31 mouse cellular contexts compared by ENCODE assay signal in the genomic region with DNA sequence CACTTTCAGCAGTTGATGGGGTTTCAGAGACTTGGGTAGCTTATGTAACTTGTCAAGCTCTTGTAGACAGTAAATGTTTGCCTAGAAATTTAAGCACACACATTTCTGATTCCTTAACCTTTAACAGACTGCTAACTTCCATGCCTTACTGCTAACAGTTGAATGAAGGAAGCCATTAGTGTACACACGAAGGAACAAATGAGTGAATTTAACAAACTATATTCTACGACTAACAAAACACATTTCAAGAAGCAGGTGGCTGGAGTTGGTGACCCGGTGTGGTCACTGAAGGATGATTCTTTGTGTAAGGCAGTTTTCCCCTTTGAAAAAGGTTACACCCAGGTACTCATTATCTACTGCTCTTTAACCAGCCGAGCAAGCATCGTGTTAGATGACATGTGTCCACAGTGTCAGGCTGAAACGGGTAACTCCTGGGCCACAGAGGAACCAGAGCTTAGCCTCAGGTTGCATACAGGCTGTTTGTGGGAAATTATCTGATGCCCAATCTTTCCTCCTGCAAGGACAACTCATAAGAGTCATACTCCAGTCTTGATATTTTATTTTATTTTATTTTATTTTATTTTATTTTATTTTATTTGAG. TPM values are rescaled to one million over a fixed set of nuclear protein-coding genes. Genes with fewer than 3 reads are reported as not detected.
A peak's percentile ranks its signal among the peaks of the same experiment; 100 is the strongest.
DNase-seq lines count a peak whose midpoint lies in the region; ATAC-seq and TF ChIP-seq lines count a peak whose summit lies in the region.
"Had no signal": no experiment of that assay in that cellular context is flagged by ENCODE, and none has a peak within 500 bp of the region (broad histone marks: within the 10 kb centered on the region; RNA-seq: fewer than 3 reads in every experiment).

No protein-coding gene starts in this region.

- TF ChIP-seq CTCF in kidney, adult 2 months (conservative IDR thresholded peaks at IDR 0.05; ENCODE audit: insufficient read depth, insufficient read length, low read depth, low read length) = no peak
- no peak for TF ChIP-seq CTCF in lung, adult 2 months (IDR thresholded peaks at IDR 0.05; ENCODE audit: insufficient read depth, low read length)

- no peak for TF ChIP-seq POLR2A in kidney, adult 2 months (IDR thresholded peaks at IDR 0.05; ENCODE audit: low read depth, low read length)
- no peak for TF ChIP-seq POLR2A in lung, adult 2 months (IDR thresholded peaks at IDR 0.05; ENCODE audit: borderline replicate concordance, extremely low read depth, low read depth, low read length)

- H3K4me2 ChIP-seq in heart, embryonic 12.5 days = no peak overlapping the region
- no peak overlapping the region for H3K4me2 ChIP-seq in lung, embryonic 16.5 days (ENCODE audit: low read depth, low read length)
- H3K4me2 ChIP-seq: embryonic facial prominence, embryonic 13.5 days; hindbrain, embryonic 15.5 days; lung, embryonic 14.5 days; neural tube, embryonic 12.5 days had no signal

- peak overlapping the region; percentile 78 for H3K27ac ChIP-seq in heart, embryonic 12.5 days (ENCODE audit: poor library complexity, severe bottlenecking)
- peak overlapping the region; percentile 69; the same call in 1 of the 2 replicates for H3K27ac ChIP-seq in kidney, adult 2 months (ENCODE audit: insufficient read depth, low read depth, low read length)
- H3K27ac ChIP-seq in lung, embryonic 16.5 days (ENCODE audit: low read length) = no peak overlapping the region
- H3K27ac ChIP-seq: embryonic facial prominence, embryonic 13.5 days; hindbrain, embryonic 10.5 days; hindbrain, embryonic 15.5 days; liver, embryonic 14.5 days; midbrain, embryonic 10.5 days; neural tube, embryonic 12.5 days; stomach, postnatal 0 days had no signal

- H3K4me3 ChIP-seq in heart, embryonic 12.5 days = no peak overlapping the region
- H3K4me3 ChIP-seq in kidney, adult 2 months (ENCODE audit: insufficient read depth, low read depth, low read length) = no peak overlapping the region
- H3K4me3 ChIP-seq in lung, embryonic 16.5 days (ENCODE audit: low read length) = no peak overlapping the region
- H3K4me3 ChIP-seq in lung, adult 2 months (replicated peaks; ENCODE audit: extremely low read depth, low read depth, low read length) = no peak overlapping the region
- H3K4me3 ChIP-seq: embryonic facial prominence, embryonic 13.5 days; erythroblast, embryonic 14.5 days; hindbrain, embryonic 10.5 days; hindbrain, embryonic 15.5 days; midbrain, embryonic 10.5 days; myocyte; neural tube, embryonic 12.5 days had no signal

- no peak overlapping the region for H3K9ac ChIP-seq in heart, embryonic 12.5 days
- no peak overlapping the region for H3K9ac ChIP-seq in lung, embryonic 16.5 days (ENCODE audit: low read length)
- H3K9ac ChIP-seq: embryonic facial prominence, embryonic 13.5 days; hindbrain, embryonic 15.5 days; liver, embryonic 14.5 days; lung, embryonic 14.5 days; neural tube, embryonic 12.5 days had no signal

- no peak for ATAC-seq in heart, embryonic 12.5 days (ENCODE audit: insufficient number of reproducible peaks, low FRiP score)
- 0 out of 2 replicates have a peak, but pooled peaks have one; percentile 17 for ATAC-seq in lung, embryonic 16.5 days (ENCODE audit: low read depth)
- ATAC-seq: activated CD4-positive, CD25-positive, alpha-beta regulatory T cell, adult 4 months; forebrain, embryonic 16.5 days; inflammation-experienced regulatory T-cells, adult 6 months had no signal

- H3K9me3 ChIP-seq in heart, embryonic 12.5 days (replicated peaks) = 0 out of 2 replicates have a peak, but pooled peaks cover 4% of the 10 kb centered on the region
- peaks cover 2% of the 10 kb centered on the region; the same call in 1 of the 2 replicates for H3K9me3 ChIP-seq in lung, embryonic 16.5 days (ENCODE audit: control insufficient read depth, low read length)
- H3K9me3 ChIP-seq: embryonic facial prominence, embryonic 13.5 days; hindbrain, embryonic 10.5 days; hindbrain, embryonic 15.5 days; neural tube, embryonic 12.5 days had no signal

- peaks cover 41% of the 10 kb centered on the region for H3K4me1 ChIP-seq in heart, embryonic 12.5 days (replicated peaks)
- peaks cover 13% of the 10 kb centered on the region; the same call in 1 of the 2 replicates for H3K4me1 ChIP-seq in kidney, adult 2 months (ENCODE audit: control insufficient read depth, insufficient read depth, low read length)
- peaks cover 3% of the 10 kb centered on the region for H3K4me1 ChIP-seq in lung, embryonic 16.5 days (replicated peaks; ENCODE audit: control insufficient read depth, insufficient read depth, low read length)
- peaks cover 2% of the 10 kb centered on the region; the same call in 1 of the 2 replicates for H3K4me1 ChIP-seq in lung, adult 2 months (ENCODE audit: control insufficient read depth, insufficient read depth, low read length)
- H3K4me1 ChIP-seq: hindbrain, embryonic 15.5 days; midbrain, embryonic 10.5 days; neural tube, embryonic 12.5 days had no signal

- intact Hi-C loops in heart, postnatal 14 days (cut with DNase I) = no loop called here

- H3K27me3 ChIP-seq in heart, embryonic 12.5 days (replicated peaks) = no peaks in the 10 kb centered on the region
- H3K27me3 ChIP-seq in kidney, adult 2 months (replicated peaks; ENCODE audit: control insufficient read depth, insufficient read depth, low read length) = no peaks in the 10 kb centered on the region
- H3K27me3 ChIP-seq in lung, embryonic 16.5 days (ENCODE audit: control insufficient read depth, insufficient read depth, low read depth, low read length) = no peaks in the 10 kb centered on the region
- H3K27me3 ChIP-seq: embryonic facial prominence, embryonic 13.5 days; hindbrain, embryonic 15.5 days; neural tube, embryonic 12.5 days had no signal

- no peak for DNase-seq in heart, postnatal 14 days
- DNase-seq in kidney, adult 2 months = peak; percentile 52
- no peak for DNase-seq in kidney, postnatal 36 days
- no peak for DNase-seq in lung, adult 2 months
- DNase-seq in yolk sac, embryonic 10.5 days (ENCODE audit: low spot score) = peak; percentile 43
- DNase-seq: adrenal gland, adult 2 months; adrenal gland, postnatal 36 days; B cell, adult 2 months; cerebellum, adult 18-20 months; cerebellum, postnatal 10 days; layer of hippocampus, postnatal 36 days; liver; lung, embryonic 14.5 days; right cerebral cortex, adult 18-20 months; spleen, adult 18-20 months; thymus, adult 18-20 months; thymus, postnatal 25 days had no signal

- 46% methylated on average over 6 of the region's 6 CpGs for whole genome bisulfite sequencing in heart, embryonic 12.5 days
- WGBS in kidney, adult 2 months = 47% methylated on average over 6 of the region's 6 CpGs
- 33% methylated on average over 6 of the region's 6 CpGs for WGBS in lung, embryonic 16.5 days
- WGBS in lung, adult 2 months = 55% methylated on average over 6 of the region's 6 CpGs

- no peaks in the 10 kb centered on the region for H3K36me3 ChIP-seq in heart, embryonic 12.5 days
- no peaks in the 10 kb centered on the region for H3K36me3 ChIP-seq in kidney, adult 2 months (ENCODE audit: control insufficient read depth, insufficient read depth, low read length)
- H3K36me3 ChIP-seq in lung, embryonic 16.5 days (ENCODE audit: control insufficient read depth, insufficient read depth, low read length) = no peaks in the 10 kb centered on the region
- H3K36me3 ChIP-seq: embryonic facial prominence, embryonic 13.5 days; hindbrain, embryonic 10.5 days; hindbrain, embryonic 15.5 days; midbrain, embryonic 10.5 days; neural tube, embryonic 12.5 days had no signal

RNA-seq across cellular contexts. Expression of a gene that starts 17.5 kb away (rescaled TPM):
- polyA plus RNA-seq in heart, embryonic 12.5 days (2016; fragmentation: Nextera tagmentation; extraction: Ambion mirVana) = 154 and 157 TPM in 2 replicates
- total RNA-seq in heart, postnatal 14 days (2021) = 10 to 100 TPM; 63.4 to 65.2 TPM
- 52.9 and 61.6 TPM in 2 replicates for polyA plus RNA-seq in kidney, adult 2 months (2012; rRNA removed)
- polyA plus RNA-seq in lung, embryonic 16.5 days (2015; fragmentation: Nextera tagmentation; extraction: Ambion mirVana) = 91.3 and 101 TPM in 2 replicates
- polyA plus RNA-seq in lung, adult 2 months (2012; rRNA removed) = 40.0 and 53.0 TPM in 2 replicates

Comparison
In these comparisons a context has a peak if more than half of its experiments do, and no peak if none do; other contexts are left out.
1. DNase-seq: peak in kidney, adult 2 months (single experiment) and yolk sac, embryonic 10.5 days (single experiment); none in heart, postnatal 14 days (0 of 2), kidney, postnatal 36 days (0 of 2) and lung, adult 2 months (single experiment).